Mouse (Mus musculus): ENCODE results near the gene Theg. TPM values are rescaled to one million over a fixed set of nuclear protein-coding genes. Genes with fewer than 3 reads are reported as not detected.

Theg gene
- polyA plus RNA-seq, 1 experiment from 2014 or later: not detected

DNA sequence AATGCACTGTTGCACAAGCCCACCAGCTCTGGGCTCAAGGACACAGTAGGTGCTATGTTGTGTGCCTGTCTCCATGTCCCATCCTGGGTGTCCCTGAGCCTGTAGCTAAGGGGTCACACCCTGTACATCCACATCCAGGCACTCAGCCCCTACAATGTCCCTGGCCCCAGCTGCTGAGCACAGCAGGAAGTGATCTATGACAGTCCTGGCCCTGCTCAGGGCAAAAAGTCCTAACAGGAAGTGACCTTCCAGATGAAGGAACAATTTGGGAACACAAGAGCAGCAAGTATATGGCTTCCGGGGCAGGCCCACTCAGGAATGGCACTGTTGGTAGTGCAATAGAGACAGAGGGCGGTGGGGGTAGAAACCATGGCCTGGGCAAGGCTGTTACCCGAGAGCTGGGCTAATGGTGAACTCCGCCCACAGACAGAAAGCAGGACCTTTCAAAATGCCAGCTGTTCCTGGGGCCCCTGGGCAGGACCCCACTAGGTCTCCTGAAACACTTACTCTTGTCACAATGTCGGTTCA, 39.9 kb downstream of the Theg start:
- Histone ChIP-seq H3K9me3 (ENCODE audit: control insufficient read depth, low read length) (no peaks in the 10 kb centered on the region), H3K9ac (ENCODE audit: low read depth, low read length) (no peak overlapping the region), H3K27ac (ENCODE audit: low read depth, low read length) (no peak overlapping the region), H3K4me3 (ENCODE audit: low read length) (no peak overlapping the region), H3K4me1 (ENCODE audit: control insufficient read depth, insufficient read depth, low read length) (0 out of 2 replicates have a peak, but pooled peaks cover 3% of the 10 kb centered on the region), H3K27me3 (ENCODE audit: control insufficient read depth, insufficient read depth, low read length) (no peaks in the 10 kb centered on the region), H3K36me3 (ENCODE audit: control insufficient read depth, insufficient read depth, low read length) (peaks cover 84% of the 10 kb centered on the region), H3K4me2 (replicated peaks; ENCODE audit: low read depth, low read length) (no peak overlapping the region)
- no peak for ATAC-seq (ENCODE audit: low FRiP score, low TSS enrichment)
- 73% methylated on average over 5 of the region's 5 CpGs for WGBS

DNA sequence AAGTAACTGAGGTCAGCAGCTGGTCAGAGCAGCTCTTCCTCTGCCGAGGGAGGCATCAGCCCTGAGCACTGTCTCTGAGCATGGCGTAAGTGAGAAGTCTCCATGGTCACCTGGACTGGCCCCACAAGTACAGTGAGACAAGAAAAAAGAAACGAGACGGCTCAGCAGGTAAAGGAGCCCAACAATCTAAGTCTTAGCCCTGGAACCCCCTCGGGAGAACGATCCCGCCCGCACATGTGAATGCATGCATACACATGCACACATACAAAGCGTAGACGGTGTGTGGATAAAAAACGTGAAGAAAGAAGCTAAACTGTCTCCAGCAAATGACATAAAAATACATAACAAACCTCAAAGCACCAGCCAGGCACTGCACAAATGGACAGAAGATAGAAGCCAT, 40.6 kb downstream of the Theg start:
- Histone ChIP-seq H3K27me3 (ENCODE audit: control insufficient read depth, insufficient read depth, low read length) (no peaks in the 10 kb centered on the region), H3K4me1 (ENCODE audit: control insufficient read depth, insufficient read depth, low read length) (no peaks in the 10 kb centered on the region), H3K4me2 (replicated peaks; ENCODE audit: low read depth, low read length) (no peak overlapping the region), H3K9ac (ENCODE audit: low read depth, low read length) (no peak overlapping the region), H3K4me3 (ENCODE audit: low read length) (no peak overlapping the region), H3K9me3 (ENCODE audit: control insufficient read depth, low read length) (no peaks in the 10 kb centered on the region), H3K36me3 (ENCODE audit: control insufficient read depth, insufficient read depth, low read length) (peaks cover 91% of the 10 kb centered on the region), H3K27ac (ENCODE audit: low read depth, low read length) (no peak overlapping the region)
- ATAC-seq (ENCODE audit: low FRiP score, low TSS enrichment): no peak
- WGBS: 93% methylated on average over 11 of the region's 11 CpGs

DNA sequence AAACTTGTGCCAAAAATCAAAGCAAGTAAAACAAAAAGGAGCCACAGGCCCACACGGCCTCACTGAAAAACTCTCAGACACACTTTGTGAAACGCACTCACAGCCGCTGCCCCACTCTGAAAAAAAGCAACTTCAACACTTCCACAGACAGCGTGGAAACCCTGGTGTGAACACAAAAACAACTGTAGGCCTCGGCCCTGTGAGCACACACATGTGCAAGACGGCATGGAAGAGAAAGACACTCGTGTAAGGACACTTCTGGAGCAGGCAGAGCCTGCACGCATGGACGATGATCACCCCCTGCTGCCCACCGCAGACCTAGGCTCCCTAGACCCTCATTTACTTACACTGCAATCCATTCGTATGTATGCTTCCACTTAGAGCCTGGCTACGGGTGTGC, 41.2 kb downstream of the Theg start:
- Histone ChIP-seq H3K36me3 (ENCODE audit: control insufficient read depth, insufficient read depth, low read length) (peaks cover 97% of the 10 kb centered on the region), H3K4me2 (replicated peaks; ENCODE audit: low read depth, low read length) (no peak overlapping the region), H3K27me3 (ENCODE audit: control insufficient read depth, insufficient read depth, low read length) (no peaks in the 10 kb centered on the region), H3K9ac (ENCODE audit: low read depth, low read length) (no peak overlapping the region), H3K9me3 (ENCODE audit: control insufficient read depth, low read length) (no peaks in the 10 kb centered on the region), H3K4me1 (ENCODE audit: control insufficient read depth, insufficient read depth, low read length) (no peaks in the 10 kb centered on the region), H3K27ac (ENCODE audit: low read depth, low read length) (no peak overlapping the region), H3K4me3 (ENCODE audit: low read length) (no peak overlapping the region)
- ATAC-seq (ENCODE audit: low FRiP score, low TSS enrichment): no peak
- WGBS: 89% methylated on average over 12 of the region's 12 CpGs

DNA sequence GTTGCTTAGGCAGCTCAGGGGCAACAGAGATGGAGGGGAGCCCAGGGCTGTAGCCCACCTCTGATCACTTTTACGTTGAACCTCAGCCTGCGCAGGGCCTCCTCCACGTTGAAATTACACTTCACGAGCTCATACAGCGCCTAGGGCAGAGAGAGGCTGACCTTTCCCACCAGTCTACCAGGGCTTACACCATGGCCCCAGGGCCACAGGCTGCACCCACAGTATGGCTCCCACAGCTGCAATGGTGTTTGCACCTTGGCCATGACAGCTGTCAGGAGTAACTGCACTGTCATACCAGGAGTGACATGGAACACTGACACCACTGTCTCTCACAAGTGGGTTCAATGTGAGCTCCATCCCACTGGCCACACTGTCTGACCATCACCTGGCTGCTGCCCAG, 42.5 kb downstream of the Theg start:
- peaks cover 100% of the 10 kb centered on the region for H3K36me3 ChIP-seq (ENCODE audit: control insufficient read depth, insufficient read depth, low read length)
- H3K4me1 ChIP-seq (ENCODE audit: control insufficient read depth, insufficient read depth, low read length): no peaks in the 10 kb centered on the region
- WGBS: 88% methylated on average over 5 of the region's 5 CpGs
- no peak for ATAC-seq (ENCODE audit: low FRiP score, low TSS enrichment)
- H3K9ac ChIP-seq (ENCODE audit: low read depth, low read length): no peak overlapping the region
- no peaks in the 10 kb centered on the region for H3K9me3 ChIP-seq (ENCODE audit: control insufficient read depth, low read length)
- no peak overlapping the region for H3K4me2 ChIP-seq (replicated peaks; ENCODE audit: low read depth, low read length)
- H3K27me3 ChIP-seq (ENCODE audit: control insufficient read depth, insufficient read depth, low read length): no peaks in the 10 kb centered on the region
- H3K4me3 ChIP-seq (ENCODE audit: low read length): no peak overlapping the region
- no peak overlapping the region for H3K27ac ChIP-seq (ENCODE audit: low read depth, low read length)

DNA sequence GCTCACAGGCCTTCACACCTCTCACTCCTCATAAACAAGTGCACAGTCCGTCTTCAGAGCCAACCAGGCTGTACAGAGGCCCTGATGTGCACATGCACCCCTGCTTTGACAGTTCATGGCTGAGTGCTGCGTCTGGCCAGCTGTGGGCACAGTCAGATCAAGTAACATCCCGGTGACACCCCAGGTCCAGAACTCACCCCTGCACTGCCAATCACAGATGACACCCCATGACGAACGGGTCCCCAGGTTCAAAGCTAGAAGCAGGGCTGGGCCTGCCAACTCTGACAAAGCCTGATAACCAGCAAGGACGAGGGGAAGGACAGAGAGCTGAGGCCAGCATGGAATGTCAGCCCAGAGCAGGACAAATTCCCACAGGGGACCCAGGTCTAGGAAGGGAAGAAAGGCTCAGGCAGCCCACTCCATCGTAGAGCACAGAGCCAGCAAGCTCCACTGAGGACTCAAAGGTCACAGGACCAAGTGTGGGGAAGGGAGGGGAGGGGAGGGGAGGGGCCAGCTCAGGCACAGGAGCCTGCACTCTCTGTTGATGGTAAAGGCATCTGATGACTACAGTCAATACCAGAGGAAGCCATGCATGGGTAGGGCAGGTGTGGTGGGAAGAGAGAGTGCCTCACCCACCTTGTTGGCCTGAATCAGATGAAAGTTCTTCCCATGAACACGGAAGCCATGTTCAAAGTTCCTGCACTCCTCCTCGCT, 43.1 kb downstream of the Theg start:
- 78% methylated on average over 9 of the region's 9 CpGs for WGBS
- no peak overlapping the region for H3K4me2 ChIP-seq (replicated peaks; ENCODE audit: low read depth, low read length)
- H3K9ac ChIP-seq (ENCODE audit: low read depth, low read length): no peak overlapping the region
- no peaks in the 10 kb centered on the region for H3K27me3 ChIP-seq (ENCODE audit: control insufficient read depth, insufficient read depth, low read length)
- H3K4me3 ChIP-seq (ENCODE audit: low read length): no peak overlapping the region
- H3K36me3 ChIP-seq (ENCODE audit: control insufficient read depth, insufficient read depth, low read length): peaks cover 100% of the 10 kb centered on the region
- no peak overlapping the region for H3K27ac ChIP-seq (ENCODE audit: low read depth, low read length)
- ATAC-seq (ENCODE audit: low FRiP score, low TSS enrichment): no peak
- no peaks in the 10 kb centered on the region for H3K4me1 ChIP-seq (ENCODE audit: control insufficient read depth, insufficient read depth, low read length)
- H3K9me3 ChIP-seq (ENCODE audit: control insufficient read depth, low read length): no peaks in the 10 kb centered on the region

DNA sequence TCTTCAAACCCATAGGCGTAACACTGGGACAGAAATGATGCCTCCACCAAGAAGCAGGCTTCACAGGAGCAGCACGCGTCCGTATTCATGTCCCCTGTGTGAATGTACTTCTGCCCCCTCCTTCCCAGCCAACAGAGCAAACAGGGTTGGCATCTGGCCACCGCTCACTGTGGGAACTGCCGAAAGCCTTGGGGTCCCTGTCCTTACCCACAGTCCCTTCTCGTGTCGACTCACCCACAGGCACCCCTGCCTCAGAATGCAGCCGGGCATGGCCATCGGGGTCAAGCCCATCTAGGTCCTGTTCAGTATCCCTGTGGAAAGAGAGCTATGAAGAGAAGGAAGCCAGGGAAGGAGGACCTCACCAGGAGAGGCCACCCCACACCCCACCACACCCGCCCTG, 45.0 kb downstream of the Theg start:
- no peak overlapping the region for H3K4me2 ChIP-seq (replicated peaks; ENCODE audit: low read depth, low read length)
- no peaks in the 10 kb centered on the region for H3K9me3 ChIP-seq (ENCODE audit: control insufficient read depth, low read length)
- no peak overlapping the region for H3K4me3 ChIP-seq (ENCODE audit: low read length)
- no peaks in the 10 kb centered on the region for H3K4me1 ChIP-seq (ENCODE audit: control insufficient read depth, insufficient read depth, low read length)
- no peak for ATAC-seq (ENCODE audit: low FRiP score, low TSS enrichment)
- 94% methylated on average over 11 of the region's 11 CpGs for WGBS
- H3K36me3 ChIP-seq (ENCODE audit: control insufficient read depth, insufficient read depth, low read length): peaks cover 82% of the 10 kb centered on the region
- H3K9ac ChIP-seq (ENCODE audit: low read depth, low read length): no peak overlapping the region
- no peak overlapping the region for H3K27ac ChIP-seq (ENCODE audit: low read depth, low read length)
- no peaks in the 10 kb centered on the region for H3K27me3 ChIP-seq (ENCODE audit: control insufficient read depth, insufficient read depth, low read length)

DNA sequence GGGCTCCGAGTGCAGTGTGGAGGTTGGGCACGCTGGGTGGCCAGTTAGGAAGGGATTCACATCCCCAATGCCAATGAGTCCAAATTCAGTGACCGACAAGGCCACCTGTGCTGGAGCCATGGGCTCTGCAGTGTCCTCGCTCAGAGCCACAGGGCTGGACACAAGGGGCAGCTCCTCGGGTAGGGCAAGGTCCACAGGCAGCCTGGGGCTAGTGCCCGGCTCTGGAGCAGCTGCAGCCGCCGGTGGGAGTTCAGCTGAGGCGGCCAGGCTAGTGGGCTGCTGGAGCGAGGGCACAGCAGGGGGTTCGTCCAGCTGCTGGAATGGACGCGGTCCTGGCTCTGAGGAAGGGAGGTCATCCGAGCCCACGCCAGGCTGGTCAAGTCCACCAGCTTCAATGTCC, 45.6 kb downstream of the Theg start:
- 93% methylated on average over 15 of the region's 15 CpGs for WGBS
- no peak for ATAC-seq (ENCODE audit: low FRiP score, low TSS enrichment)
- no peaks in the 10 kb centered on the region for H3K27me3 ChIP-seq (ENCODE audit: control insufficient read depth, insufficient read depth, low read length)
- no peak overlapping the region for H3K27ac ChIP-seq (ENCODE audit: low read depth, low read length)
- peaks cover 76% of the 10 kb centered on the region for H3K36me3 ChIP-seq (ENCODE audit: control insufficient read depth, insufficient read depth, low read length)
- H3K9me3 ChIP-seq (ENCODE audit: control insufficient read depth, low read length): no peaks in the 10 kb centered on the region
- H3K4me1 ChIP-seq (ENCODE audit: control insufficient read depth, insufficient read depth, low read length): no peaks in the 10 kb centered on the region
- H3K4me3 ChIP-seq (ENCODE audit: low read length): no peak overlapping the region
- no peak overlapping the region for H3K9ac ChIP-seq (ENCODE audit: low read depth, low read length)
- no peak overlapping the region for H3K4me2 ChIP-seq (replicated peaks; ENCODE audit: low read depth, low read length)

DNA sequence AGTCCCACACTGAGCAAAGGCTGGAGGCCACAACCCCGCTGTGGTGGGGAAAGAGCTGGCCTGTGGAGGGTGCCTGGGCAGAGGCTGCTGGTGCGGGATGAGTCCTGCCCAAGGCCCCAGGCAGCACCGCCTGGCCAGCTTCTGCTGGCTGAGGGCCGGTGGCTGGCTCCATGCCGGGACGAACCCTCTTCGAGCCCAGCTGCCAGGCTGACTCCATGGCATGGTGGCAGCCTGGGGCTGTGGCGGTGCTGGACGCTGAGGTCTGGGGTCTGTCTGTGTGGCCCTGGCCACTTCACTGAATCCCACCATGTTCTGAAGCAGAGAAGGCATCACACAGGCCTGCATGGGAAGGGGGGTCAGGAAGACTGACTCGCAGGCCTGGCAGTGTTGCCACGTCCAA, 46.4 kb downstream of the Theg start:
- no peaks in the 10 kb centered on the region for H3K9me3 ChIP-seq (ENCODE audit: control insufficient read depth, low read length)
- no peak overlapping the region for H3K27ac ChIP-seq (ENCODE audit: low read depth, low read length)
- no peaks in the 10 kb centered on the region for H3K4me1 ChIP-seq (ENCODE audit: control insufficient read depth, insufficient read depth, low read length)
- no peak overlapping the region for H3K9ac ChIP-seq (ENCODE audit: low read depth, low read length)
- no peaks in the 10 kb centered on the region for H3K27me3 ChIP-seq (ENCODE audit: control insufficient read depth, insufficient read depth, low read length)
- H3K4me3 ChIP-seq (ENCODE audit: low read length): no peak overlapping the region
- 96% methylated on average over 11 of the region's 11 CpGs for WGBS
- peaks cover 68% of the 10 kb centered on the region for H3K36me3 ChIP-seq (ENCODE audit: control insufficient read depth, insufficient read depth, low read length)
- no peak overlapping the region for H3K4me2 ChIP-seq (replicated peaks; ENCODE audit: low read depth, low read length)
- ATAC-seq (ENCODE audit: low FRiP score, low TSS enrichment): no peak

DNA sequence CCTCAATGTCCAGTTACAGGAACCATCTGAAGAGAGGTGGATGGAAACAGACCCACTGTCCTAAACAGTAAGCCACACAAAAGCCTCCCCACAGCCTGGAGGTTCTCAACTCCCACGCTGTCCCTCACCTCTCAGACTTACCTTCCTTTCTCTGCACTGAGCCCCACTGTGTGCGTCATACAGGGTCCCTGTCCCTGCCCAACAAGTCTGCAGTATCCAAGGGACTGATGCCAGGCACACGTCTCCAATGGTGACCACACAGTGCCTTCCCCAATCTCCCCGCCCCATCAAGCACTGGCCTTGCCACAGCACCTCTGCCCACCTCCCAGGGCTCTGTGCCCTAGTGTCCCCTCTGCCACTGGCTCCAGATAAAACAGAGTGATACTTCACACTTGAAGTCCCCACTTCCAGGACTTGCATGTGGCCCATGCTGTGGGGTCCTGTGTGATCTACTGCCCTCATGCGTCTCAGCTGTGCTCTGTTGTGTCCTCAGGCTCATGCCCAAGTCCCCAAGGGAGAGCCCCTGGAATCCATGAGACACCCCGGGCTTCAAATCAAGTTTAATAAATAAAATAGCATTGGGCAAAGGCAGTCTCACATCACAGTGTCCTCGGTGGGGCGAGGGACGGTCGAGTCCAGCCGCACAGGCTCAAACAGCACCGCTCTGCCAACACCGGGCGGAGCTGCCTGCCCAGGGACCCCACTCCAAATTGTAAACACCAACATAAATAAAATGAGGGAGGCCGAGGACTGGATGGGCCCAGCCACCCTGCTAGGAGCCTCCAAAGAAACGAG, 47.2 kb downstream of the Theg start:
- no peaks in the 10 kb centered on the region for H3K4me1 ChIP-seq (ENCODE audit: control insufficient read depth, insufficient read depth, low read length)
- H3K9ac ChIP-seq (ENCODE audit: low read depth, low read length): no peak overlapping the region
- no peaks in the 10 kb centered on the region for H3K9me3 ChIP-seq (ENCODE audit: control insufficient read depth, low read length)
- H3K4me2 ChIP-seq (replicated peaks; ENCODE audit: low read depth, low read length): no peak overlapping the region
- no peak overlapping the region for H3K27ac ChIP-seq (ENCODE audit: low read depth, low read length)
- no peak for ATAC-seq (ENCODE audit: low FRiP score, low TSS enrichment)
- WGBS: 93% methylated on average over 16 of the region's 16 CpGs
- H3K27me3 ChIP-seq (ENCODE audit: control insufficient read depth, insufficient read depth, low read length): no peaks in the 10 kb centered on the region
- peaks cover 59% of the 10 kb centered on the region for H3K36me3 ChIP-seq (ENCODE audit: control insufficient read depth, insufficient read depth, low read length)
- H3K4me3 ChIP-seq (ENCODE audit: low read length): no peak overlapping the region

Data from kidney, embryonic 14.5 days (tissue).